ENCODE assay signal across 9 mouse cellular contexts in genomic region chr7:4993999-4994788, GRCm38 (mm10). TPM values are rescaled to one million over a fixed set of nuclear protein-coding genes. Genes with fewer than 3 reads are reported as not detected.
DNase-seq lines count a peak whose midpoint lies in the region; ATAC-seq and TF ChIP-seq lines count a peak whose summit lies in the region.
"Had no signal": no experiment of that assay in that cellular context is flagged by ENCODE, and none has a peak within 500 bp of the region (broad histone marks: within the 10 kb centered on the region; RNA-seq: fewer than 3 reads in every experiment).

No protein-coding gene starts in this region.

- H3K36me3 ChIP-seq in embryonic facial prominence, embryonic 10.5 days (replicated peaks): peaks cover 35% of the 10 kb centered on the region
- peaks cover 20% of the 10 kb centered on the region for H3K36me3 ChIP-seq in forebrain, postnatal 0 days (ENCODE audit: insufficient read depth)
- peaks cover 25% of the 10 kb centered on the region; the same call in 1 of the 2 replicates for H3K36me3 ChIP-seq in midbrain, embryonic 15.5 days (replicated peaks)

- intact Hi-C loops in left cerebral cortex, postnatal 4 days (cut with DNase I): no loop called here

- WGBS in embryonic facial prominence, embryonic 10.5 days: 43% methylated on average over 59 of the region's 59 CpGs
- 57% methylated on average over 59 of the region's 59 CpGs for WGBS in forebrain, postnatal 0 days
- 57% methylated on average over 59 of the region's 59 CpGs for WGBS in midbrain, embryonic 15.5 days

- no peak for TF ChIP-seq CTCF in forebrain, postnatal 0 days (IDR thresholded peaks at IDR 0.05; ENCODE audit: low read depth)

- peak; percentile 13 for DNase-seq in left cerebral cortex, postnatal 4 days
- DNase-seq in left cerebral cortex, adult 18-20 months (ENCODE audit: low spot score in 2 of 2): no peak
- no peak for DNase-seq in embryonic facial prominence, embryonic 10.5 days (ENCODE audit: low spot score)
- DNase-seq in forebrain, postnatal 0 days: no peak
- DNase-seq in spleen, adult 12 weeks (ENCODE audit: low spot score): no peak
- no peak for DNase-seq in layer of hippocampus, adult 9-11 months
- DNase-seq: kidney, adult 11 months had no signal

- no peak for ATAC-seq in forebrain, postnatal 0 days
- no peak for ATAC-seq in midbrain, embryonic 15.5 days (replicated peaks)

- peaks cover 36% of the 10 kb centered on the region for H3K27me3 ChIP-seq in embryonic facial prominence, embryonic 10.5 days (replicated peaks; ENCODE audit: low read depth, poor library complexity, severe bottlenecking)
- H3K27me3 ChIP-seq in forebrain, postnatal 0 days (ENCODE audit: insufficient read depth, low read length): no peaks in the 10 kb centered on the region
- H3K27me3 ChIP-seq in midbrain, embryonic 15.5 days (replicated peaks): no peaks in the 10 kb centered on the region

- H3K9me3 ChIP-seq in embryonic facial prominence, embryonic 10.5 days: peaks cover 37% of the 10 kb centered on the region
- no peaks in the 10 kb centered on the region for H3K9me3 ChIP-seq in forebrain, postnatal 0 days (ENCODE audit: low read length)
- no peaks in the 10 kb centered on the region for H3K9me3 ChIP-seq in midbrain, embryonic 15.5 days

- no peak overlapping the region for H3K27ac ChIP-seq in embryonic facial prominence, embryonic 10.5 days (replicated peaks)
- no peak overlapping the region for H3K27ac ChIP-seq in forebrain, postnatal 0 days (ENCODE audit: low read depth, low read length)
- H3K27ac ChIP-seq in midbrain, embryonic 15.5 days: no peak overlapping the region

- H3K9ac ChIP-seq in forebrain, postnatal 0 days: no peak overlapping the region
- peak overlapping the region; percentile 95 for H3K9ac ChIP-seq in midbrain, embryonic 15.5 days

- peak overlapping the region; percentile 77 for H3K4me3 ChIP-seq in embryonic facial prominence, embryonic 10.5 days
- 0 out of 2 replicates have a peak overlapping the region, but pooled peaks have one; percentile 83 for H3K4me3 ChIP-seq in forebrain, postnatal 0 days (ENCODE audit: low read depth, low read length)
- H3K4me3 ChIP-seq in midbrain, embryonic 15.5 days: peak overlapping the region; percentile 82

- peak overlapping the region; percentile 52 for H3K4me2 ChIP-seq in forebrain, postnatal 0 days (ENCODE audit: low read depth)
- peak overlapping the region; percentile 75 for H3K4me2 ChIP-seq in midbrain, embryonic 15.5 days

- peaks cover 35% of the 10 kb centered on the region for H3K4me1 ChIP-seq in embryonic facial prominence, embryonic 10.5 days
- H3K4me1 ChIP-seq in forebrain, postnatal 0 days (ENCODE audit: insufficient read depth): peaks cover 16% of the 10 kb centered on the region; the same call in 1 of the 2 replicates
- peaks cover 42% of the 10 kb centered on the region for H3K4me1 ChIP-seq in midbrain, embryonic 15.5 days

RNA-seq across cellular contexts. Expression of gene Zfp579, which starts 1.8 kb away (rescaled TPM):
- total RNA-seq in left cerebral cortex, postnatal 4 days (2021): 10 to 100 TPM; 58.7 to 61.7 TPM
- 10 to 100 TPM; 25.1 to 27.8 TPM for total RNA-seq in left cerebral cortex, adult 18-20 months (2021)
- 24.8 and 29.3 TPM in 2 replicates for polyA plus RNA-seq in embryonic facial prominence, embryonic 10.5 days (2016; fragmentation: Nextera tagmentation; extraction: Ambion mirVana)
- 34.6 and 34.7 TPM in 2 replicates for total RNA-seq in forebrain, postnatal 0 days (2014; rRNA removed)
- polyA plus RNA-seq in forebrain, postnatal 0 days (2015; fragmentation: Nextera tagmentation; extraction: Ambion mirVana): 36.7 and 42.6 TPM in 2 replicates
- polyA plus RNA-seq in midbrain, embryonic 15.5 days (2015; fragmentation: Nextera tagmentation; extraction: Ambion mirVana): 72.6 and 77.2 TPM in 2 replicates

RNA-seq across cellular contexts. Expression of gene Zfp524, which starts 20.0 kb away (rescaled TPM):
- total RNA-seq in left cerebral cortex, postnatal 4 days (2021): 1 to 10 TPM; 3.9 to 5.0 TPM
- total RNA-seq in left cerebral cortex, adult 18-20 months (2021): 1 to 10 TPM; 7.4 to 7.8 TPM
- polyA plus RNA-seq in embryonic facial prominence, embryonic 10.5 days (2016; fragmentation: Nextera tagmentation; extraction: Ambion mirVana): 7.8 and 8.0 TPM in 2 replicates
- 4.6 and 6.4 TPM in 2 replicates for total RNA-seq in forebrain, postnatal 0 days (2014; rRNA removed)
- polyA plus RNA-seq in forebrain, postnatal 0 days (2015; fragmentation: Nextera tagmentation; extraction: Ambion mirVana): 5.0 and 5.3 TPM in 2 replicates
- 7.1 and 7.7 TPM in 2 replicates for polyA plus RNA-seq in midbrain, embryonic 15.5 days (2015; fragmentation: Nextera tagmentation; extraction: Ambion mirVana)

RNA-seq across cellular contexts. Expression of gene Fiz1, which starts 20.3 kb away (rescaled TPM):
- total RNA-seq in left cerebral cortex, postnatal 4 days (2021): 10 to 100 TPM; 28.0 to 31.4 TPM
- total RNA-seq in left cerebral cortex, adult 18-20 months (2021): 10 to 100 TPM; 23.3 to 25.7 TPM
- polyA plus RNA-seq in embryonic facial prominence, embryonic 10.5 days (2016; fragmentation: Nextera tagmentation; extraction: Ambion mirVana): 55.6 and 56.5 TPM in 2 replicates
- 30.0 and 33.9 TPM in 2 replicates for total RNA-seq in forebrain, postnatal 0 days (2014; rRNA removed)
- polyA plus RNA-seq in forebrain, postnatal 0 days (2015; fragmentation: Nextera tagmentation; extraction: Ambion mirVana): 26.9 and 28.6 TPM in 2 replicates
- 41.3 and 48.8 TPM in 2 replicates for polyA plus RNA-seq in midbrain, embryonic 15.5 days (2015; fragmentation: Nextera tagmentation; extraction: Ambion mirVana)

RNA-seq across cellular contexts. Expression of gene Gm44973, which starts 21.1 kb away (rescaled TPM):
- not detected for total RNA-seq in left cerebral cortex, postnatal 4 days (2021)
- total RNA-seq in left cerebral cortex, adult 18-20 months (2021): not detected
- 0.38 and 1.3 TPM in 2 replicates for polyA plus RNA-seq in embryonic facial prominence, embryonic 10.5 days (2016; fragmentation: Nextera tagmentation; extraction: Ambion mirVana)
- not detected in 2 replicates for total RNA-seq in forebrain, postnatal 0 days (2014; rRNA removed)
- 3.1 TPM in 2 replicates for polyA plus RNA-seq in forebrain, postnatal 0 days (2015; fragmentation: Nextera tagmentation; extraction: Ambion mirVana)
- 1.2 TPM in 1 of 2 replicates, not detected in the other for polyA plus RNA-seq in midbrain, embryonic 15.5 days (2015; fragmentation: Nextera tagmentation; extraction: Ambion mirVana)

RNA-seq across cellular contexts. Expression of gene Sbk3, which starts 23.2 kb away (rescaled TPM):
- total RNA-seq in left cerebral cortex, postnatal 4 days (2021): 1 to 10 TPM; 1.4 to 1.5 TPM
- under 1 TPM; 0.58 to 0.91 TPM for total RNA-seq in left cerebral cortex, adult 18-20 months (2021)
- 0.05 TPM in 1 of 2 replicates, not detected in the other for polyA plus RNA-seq in embryonic facial prominence, embryonic 10.5 days (2016; fragmentation: Nextera tagmentation; extraction: Ambion mirVana)
- 0.23 and 0.76 TPM in 2 replicates for total RNA-seq in forebrain, postnatal 0 days (2014; rRNA removed)
- polyA plus RNA-seq in forebrain, postnatal 0 days (2015; fragmentation: Nextera tagmentation; extraction: Ambion mirVana): 0.39 and 0.76 TPM in 2 replicates
- 0.32 and 0.41 TPM in 2 replicates for polyA plus RNA-seq in midbrain, embryonic 15.5 days (2015; fragmentation: Nextera tagmentation; extraction: Ambion mirVana)
- polyA plus RNA-seq: liver, embryonic 16.5 days had no signal
